Mouse (Mus musculus) hindbrain, embryonic 16.5 days (tissue): Measurements from ENCODE around the gene Arvcf. TPM values are rescaled to one million over a fixed set of nuclear protein-coding genes. Genes with fewer than 3 reads are reported as not detected.

Source experiments
- ATAC-seq: fragments of 200-750 bp; cut with Nextera tagmentation; 2 replicates; pipeline ENCODE4 v1.8.0; 2017; ENCODE audit warnings: moderate TSS enrichment, moderate library complexity
- H3K27ac ChIP-seq: fragments of 300-500 bp; sonication (generic); 2 replicates; pipeline ENCODE4 v1.5.1; 2014; ENCODE audit warnings: low read depth, mild to moderate bottlenecking, control low read depth, low read length, moderate library complexity
- H3K27me3 ChIP-seq: fragments of 300-500 bp; sonication (generic); replicated peaks from 2 replicates; pipeline ENCODE4 v1.6.1; 2014; ENCODE audit warnings: low read length; ENCODE audit not compliant: control insufficient read depth, insufficient read depth
- H3K36me3 ChIP-seq: fragments of 300-500 bp; sonication (generic); 2 replicates; pipeline ENCODE4 v1.6.1; 2014; ENCODE audit warnings: mild to moderate bottlenecking, low read length, moderate library complexity, mixed read lengths; ENCODE audit not compliant: control insufficient read depth, insufficient read depth
- H3K4me1 ChIP-seq: fragments of 300-500 bp; sonication (generic); 2 replicates; pipeline ENCODE4 v1.6.1; 2014; ENCODE audit warnings: low read depth, low read length; ENCODE audit not compliant: control insufficient read depth, insufficient read depth
- H3K4me2 ChIP-seq: fragments of 300-500 bp; sonication (generic); 2 replicates; pipeline ENCODE4 v1.6.1; 2014; ENCODE audit warnings: mild to moderate bottlenecking, low read length, control low read depth, moderate library complexity
- H3K4me3 ChIP-seq: fragments of 300-500 bp; sonication (generic); 2 replicates; pipeline ENCODE4 v1.5.1; 2014; ENCODE audit warnings: mild to moderate bottlenecking, low read length, control low read depth, moderate library complexity
- H3K9ac ChIP-seq: fragments of 300-500 bp; sonication (generic); 2 replicates; pipeline ENCODE4 v1.6.1; 2014; ENCODE audit warnings: low read depth, mild to moderate bottlenecking, control low read depth, low read length, moderate library complexity
- H3K9me3 ChIP-seq: fragments of 300-500 bp; sonication (generic); 2 replicates; pipeline ENCODE4 v1.6.1; 2014; ENCODE audit warnings: mild to moderate bottlenecking, low read length, moderate library complexity; ENCODE audit not compliant: control insufficient read depth
- WGBS: fragments of 180-500 bp; shearing (Covaris S2); extraction: QIAGEN DNeasy Blood & Tissue Kit; methylation state at CpG from one replicate; pipeline ENCODE4 v1.1.7; 2014; 5-methylcytosine and 5-hydroxymethylcytosine counted together
- polyA plus RNA-seq: library from polyadenylated mRNA; unstranded; fragments of >200 nt; fragmentation: Nextera tagmentation; extraction: Ambion mirVana; gene quantifications from 2 replicates; pipeline ENCODE4 v1.2.1, GENCODE M21; 2015

The Arvcf gene
- 68.3 and 80.3 TPM in 2 replicates for polyA plus RNA-seq

DNA sequence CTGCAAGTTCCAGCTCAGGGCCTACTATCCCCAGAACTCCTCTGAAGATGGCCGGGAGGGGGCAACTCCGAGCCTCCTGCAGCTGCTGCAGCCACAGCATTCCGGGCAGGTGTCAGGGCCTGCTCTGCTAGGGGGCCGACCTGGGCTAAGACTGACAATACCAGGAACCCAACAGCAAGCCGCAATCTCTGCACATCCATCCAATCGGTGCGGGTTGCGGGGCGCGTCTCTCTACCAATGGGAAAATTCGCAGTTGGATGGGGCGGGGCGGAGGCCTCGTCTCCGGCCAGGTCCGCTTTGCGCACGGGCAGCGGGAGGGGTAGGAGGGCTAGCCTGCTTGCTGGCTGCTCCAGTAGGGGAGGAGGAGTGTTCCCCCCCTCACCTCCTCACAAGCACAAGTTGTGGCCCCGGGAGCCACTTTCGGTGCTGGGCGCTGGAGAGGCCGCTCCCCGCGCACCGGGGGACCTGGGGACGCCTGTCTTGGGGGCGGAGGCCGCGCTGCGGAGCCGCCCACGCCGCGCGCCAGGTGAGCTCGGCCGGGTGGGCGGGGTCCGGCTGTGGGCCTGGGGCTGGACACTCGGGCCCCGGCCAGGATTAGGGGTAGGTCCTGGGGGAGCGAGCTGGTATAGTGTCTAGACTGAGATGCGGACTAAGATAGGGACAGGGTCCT is at the start of gene Arvcf, which contains the start of gene Tango2:
Arvcf (plus strand) TSS at position 252 of the 670 bp plus-strand sequence.
Tango2 (minus strand) TSS at position 173 of the 670 bp plus-strand sequence.
- Histone ChIP-seq H3K27ac (peak within 1 kb of the TSS; percentile 79), H3K4me2 (peak within 1 kb of the TSS; percentile 68), H3K4me1 (peaks cover 35% of the 10 kb centered on the region), H3K9ac (peak within 1 kb of the TSS; percentile 90), H3K36me3 (no peaks in the 10 kb centered on the region), H3K27me3 (no peaks in the 10 kb centered on the region), H3K9me3 (no peaks in the 10 kb centered on the region), H3K4me3 (peak within 1 kb of the TSS; percentile 70)
- peak; percentile 88 for ATAC-seq
- WGBS = under 1% methylated on average over 44 of the region's 44 CpGs

DNA sequence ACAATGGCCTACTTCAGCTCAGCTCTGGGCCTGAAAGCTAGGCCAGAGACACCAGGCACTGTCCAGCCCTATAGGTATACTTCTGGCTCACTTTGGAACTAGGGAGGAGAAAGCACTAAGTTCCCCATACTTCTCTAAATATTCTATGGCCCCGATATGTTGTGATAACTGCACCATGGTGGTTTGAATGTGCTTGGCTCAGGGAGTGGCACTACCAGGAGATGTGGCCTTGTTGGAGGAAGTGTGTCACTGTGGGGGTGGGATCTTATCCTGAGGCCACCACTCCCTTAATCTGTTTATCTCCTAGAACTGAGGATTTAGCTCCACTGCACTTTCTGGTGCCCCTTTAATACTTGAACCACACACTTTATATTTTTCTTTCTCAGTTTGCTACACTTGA is 39.8 kb upstream of the Arvcf start:
- WGBS = 94% methylated on average over 1 of the region's 1 CpGs
- no peak for ATAC-seq
- no peak overlapping the region for H3K27ac ChIP-seq
- no peak overlapping the region for H3K4me2 ChIP-seq
- H3K27me3 ChIP-seq = no peaks in the 10 kb centered on the region
- no peak overlapping the region for H3K9ac ChIP-seq
- H3K4me3 ChIP-seq = no peak overlapping the region
- H3K36me3 ChIP-seq = peaks cover 24% of the 10 kb centered on the region
- no peaks in the 10 kb centered on the region for H3K4me1 ChIP-seq
- H3K9me3 ChIP-seq = no peaks in the 10 kb centered on the region

DNA sequence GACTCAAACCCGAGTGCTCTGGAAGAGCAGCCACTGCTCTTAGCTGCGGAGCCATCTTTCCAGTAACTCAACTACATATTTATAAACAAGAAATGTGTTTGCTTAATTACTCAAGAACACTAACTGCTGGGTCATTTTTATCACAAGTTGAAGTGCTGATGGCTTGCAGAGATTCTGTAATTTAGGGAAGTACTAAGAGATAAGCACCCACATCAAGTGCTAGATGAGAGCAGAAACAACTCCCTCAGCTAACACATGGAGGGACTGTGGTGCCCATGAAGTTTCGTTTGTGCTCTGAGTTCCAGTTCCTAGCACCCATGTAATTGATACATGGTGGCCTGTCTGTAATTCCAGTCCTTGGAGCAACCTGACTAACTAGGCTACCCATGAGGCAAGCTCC is 29.0 kb upstream of the Arvcf start:
- ATAC-seq = no peak
- Histone ChIP-seq H3K36me3 (0 out of 2 replicates have a peak, but pooled peaks cover 2% of the 10 kb centered on the region), H3K27ac (no peak overlapping the region), H3K9me3 (no peaks in the 10 kb centered on the region), H3K9ac (no peak overlapping the region), H3K4me1 (no peaks in the 10 kb centered on the region), H3K4me3 (no peak overlapping the region), H3K27me3 (no peaks in the 10 kb centered on the region), H3K4me2 (no peak overlapping the region)
- 90% methylated on average over 3 of the region's 3 CpGs for WGBS

DNA sequence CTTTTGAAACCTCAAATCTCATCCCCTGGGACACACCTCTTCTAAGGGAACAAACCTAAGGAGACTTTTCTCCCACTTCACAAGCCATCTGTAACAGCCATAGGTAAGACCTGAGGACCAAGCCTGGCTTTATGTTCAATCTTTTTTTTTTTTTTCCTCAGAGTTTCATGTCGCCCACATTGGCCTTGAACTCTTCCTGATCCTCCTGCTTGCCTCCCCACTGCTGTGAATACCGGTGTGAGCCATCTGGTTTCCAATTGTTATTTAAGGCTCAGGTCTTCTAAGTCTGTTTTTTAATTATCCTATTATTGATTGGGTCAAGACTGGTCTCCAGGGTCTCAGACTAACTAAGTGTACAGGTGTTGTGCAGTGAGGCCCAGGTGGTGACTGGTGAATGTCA is 26.5 kb upstream of the Arvcf start:
- no peaks in the 10 kb centered on the region for H3K4me1 ChIP-seq
- 84% methylated on average over 2 of the region's 2 CpGs for WGBS
- H3K4me3 ChIP-seq = no peak overlapping the region
- H3K9me3 ChIP-seq = no peaks in the 10 kb centered on the region
- no peak for ATAC-seq
- H3K36me3 ChIP-seq = 0 out of 2 replicates have a peak, but pooled peaks cover 2% of the 10 kb centered on the region
- no peaks in the 10 kb centered on the region for H3K27me3 ChIP-seq
- H3K4me2 ChIP-seq = no peak overlapping the region
- H3K27ac ChIP-seq = no peak overlapping the region
- no peak overlapping the region for H3K9ac ChIP-seq

DNA sequence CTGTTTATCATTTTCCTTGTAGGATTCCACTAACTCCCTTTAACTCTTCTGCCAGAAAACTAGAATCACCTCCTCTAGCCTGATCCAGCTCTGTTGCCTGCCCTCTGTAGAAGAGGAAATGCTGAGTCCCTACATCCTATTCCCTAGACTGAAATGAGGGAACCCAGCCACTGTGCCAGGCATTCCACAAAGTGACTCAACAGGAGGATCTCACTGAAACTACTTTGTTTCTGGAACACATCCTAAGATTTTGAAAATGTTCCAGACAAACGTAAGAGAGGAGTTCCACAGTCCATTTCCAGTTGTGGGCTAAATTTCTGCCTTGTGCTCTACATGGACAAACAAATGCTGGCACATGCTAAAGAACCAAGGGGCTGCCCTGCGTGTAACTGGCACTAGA is 24.5 kb upstream of the Arvcf start:
- Histone ChIP-seq H3K9ac (no peak overlapping the region), H3K27ac (no peak overlapping the region), H3K4me1 (no peaks in the 10 kb centered on the region), H3K4me3 (no peak overlapping the region), H3K36me3 (0 out of 2 replicates have a peak, but pooled peaks cover 2% of the 10 kb centered on the region), H3K4me2 (no peak overlapping the region), H3K27me3 (no peaks in the 10 kb centered on the region), H3K9me3 (no peaks in the 10 kb centered on the region)
- no peak for ATAC-seq
- WGBS = 70% methylated on average over 2 of the region's 2 CpGs

DNA sequence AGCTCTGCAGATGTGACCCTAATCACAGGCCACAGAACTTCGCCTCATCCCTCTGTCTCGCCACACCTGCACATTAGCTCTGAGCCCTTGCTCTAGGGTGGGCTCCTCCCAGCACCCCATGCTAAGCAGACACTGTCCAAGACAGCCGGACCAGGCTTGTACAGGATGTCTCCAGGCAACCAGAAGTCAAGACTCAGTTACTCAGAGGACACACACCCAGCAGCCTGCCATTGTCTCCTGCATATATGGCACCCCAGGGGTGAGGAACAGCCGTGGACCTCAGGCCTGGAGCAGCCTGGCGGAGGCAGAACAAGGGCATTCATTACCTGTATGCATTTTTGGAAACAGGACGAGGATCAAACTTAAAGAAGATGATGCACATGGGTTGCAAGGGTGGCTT is 24.0 kb upstream of the Arvcf start:
- no peak overlapping the region for H3K4me3 ChIP-seq
- H3K27ac ChIP-seq = no peak overlapping the region
- no peak overlapping the region for H3K9ac ChIP-seq
- H3K4me2 ChIP-seq = no peak overlapping the region
- no peaks in the 10 kb centered on the region for H3K4me1 ChIP-seq
- H3K36me3 ChIP-seq = 0 out of 2 replicates have a peak, but pooled peaks cover 2% of the 10 kb centered on the region
- ATAC-seq = no peak
- H3K9me3 ChIP-seq = no peaks in the 10 kb centered on the region
- 65% methylated on average over 6 of the region's 6 CpGs for WGBS
- H3K27me3 ChIP-seq = no peaks in the 10 kb centered on the region

DNA sequence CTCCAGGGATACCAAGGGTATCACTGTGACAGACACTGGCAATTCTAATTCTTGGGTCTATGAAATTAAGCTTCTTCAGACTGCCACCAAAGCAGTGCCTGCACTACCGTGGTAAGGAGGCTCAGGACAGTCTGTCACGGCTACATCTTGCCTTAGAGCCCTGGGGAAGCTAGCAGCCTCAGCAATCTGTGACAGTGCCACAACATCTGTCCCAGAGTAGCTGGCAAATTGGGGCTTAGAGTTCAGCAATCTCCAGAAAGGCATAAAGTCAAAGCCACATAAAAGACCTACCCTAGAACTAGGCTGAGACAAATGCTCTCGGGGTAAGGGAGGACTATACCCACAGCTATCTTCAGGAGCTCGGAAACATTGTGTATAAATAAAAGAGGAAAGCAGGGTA is 22.2 kb upstream of the Arvcf start:
- no peaks in the 10 kb centered on the region for H3K9me3 ChIP-seq
- H3K4me2 ChIP-seq = no peak overlapping the region
- 0 out of 2 replicates have a peak, but pooled peaks cover 2% of the 10 kb centered on the region for H3K36me3 ChIP-seq
- H3K27me3 ChIP-seq = no peaks in the 10 kb centered on the region
- no peak overlapping the region for H3K9ac ChIP-seq
- H3K4me1 ChIP-seq = no peaks in the 10 kb centered on the region
- no peak for ATAC-seq
- 79% methylated on average over 4 of the region's 4 CpGs for WGBS
- no peak overlapping the region for H3K4me3 ChIP-seq
- no peak overlapping the region for H3K27ac ChIP-seq

DNA sequence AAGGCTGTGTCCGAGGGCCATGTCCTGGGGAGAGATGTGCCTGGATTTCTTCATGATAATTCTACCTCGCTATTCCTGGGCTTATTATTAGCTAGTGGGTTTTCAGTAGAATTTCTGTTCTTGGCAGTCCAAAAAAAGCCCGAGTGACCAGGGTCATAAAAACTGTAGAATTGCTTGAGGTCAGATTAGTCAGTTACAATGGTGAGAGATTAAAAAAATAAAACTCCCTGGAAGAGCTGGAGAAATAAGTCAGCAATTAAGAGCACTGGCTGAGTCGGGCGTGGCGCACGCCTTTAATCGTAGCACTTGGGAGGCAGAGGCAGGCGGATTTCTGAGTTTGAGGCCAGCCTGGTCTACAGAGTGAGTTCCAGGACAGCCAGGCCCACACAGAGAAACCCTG is 20.0 kb upstream of the Arvcf start:
- Histone ChIP-seq H3K4me1 (no peaks in the 10 kb centered on the region), H3K9me3 (no peaks in the 10 kb centered on the region), H3K27me3 (no peaks in the 10 kb centered on the region), H3K4me2 (no peak overlapping the region), H3K27ac (no peak overlapping the region), H3K4me3 (no peak overlapping the region), H3K36me3 (0 out of 2 replicates have a peak, but pooled peaks cover 4% of the 10 kb centered on the region), H3K9ac (no peak overlapping the region)
- ATAC-seq = no peak
- 94% methylated on average over 9 of the region's 9 CpGs for WGBS

DNA sequence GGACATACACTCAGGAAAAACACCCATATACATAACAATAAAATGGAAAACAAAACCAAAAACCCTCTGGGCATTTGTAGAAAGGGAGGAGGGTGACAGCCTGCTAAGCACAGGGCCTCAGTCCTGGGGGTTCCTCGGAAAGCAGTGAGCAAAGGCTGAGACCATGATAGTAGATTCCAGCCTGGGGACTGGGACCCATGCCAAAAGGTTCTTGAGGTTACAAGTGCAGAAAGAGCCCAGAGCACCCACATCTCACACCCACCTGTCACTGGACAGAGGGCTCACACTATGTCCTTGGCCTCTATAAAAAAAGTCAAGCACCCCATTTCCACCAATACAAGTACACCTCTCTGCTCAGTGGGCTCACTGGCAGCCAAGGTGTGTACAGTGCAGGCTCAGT is 19.5 kb upstream of the Arvcf start:
- Histone ChIP-seq H3K9ac (no peak overlapping the region), H3K27ac (no peak overlapping the region), H3K27me3 (no peaks in the 10 kb centered on the region), H3K36me3 (0 out of 2 replicates have a peak, but pooled peaks cover 2% of the 10 kb centered on the region), H3K9me3 (no peaks in the 10 kb centered on the region), H3K4me3 (no peak overlapping the region), H3K4me1 (no peaks in the 10 kb centered on the region), H3K4me2 (no peak overlapping the region)
- WGBS = 80% methylated on average over 1 of the region's 1 CpGs
- ATAC-seq = no peak
